In genomic region chr2:122681379-122682137, GRCm38 (mm10) we compare ENCODE assay signal across 11 mouse cellular contexts. TPM values are rescaled to one million over a fixed set of nuclear protein-coding genes. Genes with fewer than 3 reads are reported as not detected.
DNase-seq lines count a peak whose midpoint lies in the region; ATAC-seq lines count a peak whose summit lies in the region.
"Had no signal": no experiment of that assay in that cellular context is flagged by ENCODE, and none has a peak within 500 bp of the region (broad histone marks: within the 10 kb centered on the region; RNA-seq: fewer than 3 reads in every experiment).

No protein-coding gene starts in this region.

- H3K4me3 ChIP-seq in forebrain, embryonic 11.5 days (ENCODE audit: low read depth, low read length) = no peak overlapping the region
- H3K4me3 ChIP-seq in forebrain, embryonic 14.5 days (ENCODE audit: low read depth, low read length) = no peak overlapping the region
- H3K4me3 ChIP-seq in midbrain, embryonic 11.5 days (ENCODE audit: low read depth, low read length) = no peak overlapping the region
- H3K4me3 ChIP-seq in midbrain, embryonic 16.5 days (ENCODE audit: low read depth, low read length) = no peak overlapping the region
- peak overlapping the region; percentile 0; the same call in 1 of the 2 replicates for H3K4me3 ChIP-seq in hindbrain, embryonic 14.5 days (replicated peaks; ENCODE audit: low read length)

- peak; percentile 44 for ATAC-seq in forebrain, embryonic 11.5 days (replicated peaks; ENCODE audit: low FRiP score)
- no peak for ATAC-seq in forebrain, embryonic 14.5 days
- ATAC-seq in midbrain, embryonic 11.5 days (ENCODE audit: low FRiP score) = peak; percentile 44; the same call in 1 of the 2 replicates
- ATAC-seq in midbrain, embryonic 16.5 days = no peak
- ATAC-seq in hindbrain, embryonic 14.5 days (ENCODE audit: low FRiP score) = peak; percentile 40; the same call in 1 of the 2 replicates

- no peaks in the 10 kb centered on the region for H3K27me3 ChIP-seq in forebrain, embryonic 11.5 days (ENCODE audit: control insufficient read depth, insufficient read depth, low read length)
- H3K27me3 ChIP-seq in forebrain, embryonic 14.5 days (replicated peaks; ENCODE audit: control insufficient read depth, insufficient read depth, low read length) = no peaks in the 10 kb centered on the region
- no peaks in the 10 kb centered on the region for H3K27me3 ChIP-seq in midbrain, embryonic 11.5 days (ENCODE audit: control insufficient read depth, insufficient read depth, low read length)
- no peaks in the 10 kb centered on the region for H3K27me3 ChIP-seq in midbrain, embryonic 16.5 days (ENCODE audit: control insufficient read depth, insufficient read depth, low read depth, low read length)
- H3K27me3 ChIP-seq in hindbrain, embryonic 14.5 days (ENCODE audit: control insufficient read depth, insufficient read depth, low read length) = no peaks in the 10 kb centered on the region

- no peaks in the 10 kb centered on the region for H3K36me3 ChIP-seq in forebrain, embryonic 11.5 days (ENCODE audit: control insufficient read depth, insufficient read depth, low read length)
- peaks cover 4% of the 10 kb centered on the region; the same call in 1 of the 2 replicates for H3K36me3 ChIP-seq in forebrain, embryonic 14.5 days (ENCODE audit: control insufficient read depth, insufficient read depth, low read length)
- no peaks in the 10 kb centered on the region for H3K36me3 ChIP-seq in midbrain, embryonic 11.5 days (ENCODE audit: control insufficient read depth, insufficient read depth, low read length)
- H3K36me3 ChIP-seq in midbrain, embryonic 16.5 days (ENCODE audit: control insufficient read depth, insufficient read depth, low read length) = peaks cover 7% of the 10 kb centered on the region; the same call in 1 of the 2 replicates
- H3K36me3 ChIP-seq in hindbrain, embryonic 14.5 days (replicated peaks; ENCODE audit: control insufficient read depth, insufficient read depth) = peaks cover 11% of the 10 kb centered on the region

- no peak for DNase-seq in forebrain, embryonic 11.5 days (ENCODE audit: low spot score)
- DNase-seq in forebrain, embryonic 14.5 days (ENCODE audit: low spot score) = no peak
- peak; percentile 90 for DNase-seq in midbrain, embryonic 11.5 days (ENCODE audit: low spot score, missing footprints)
- peak; percentile 35 for DNase-seq in hindbrain, embryonic 14.5 days (ENCODE audit: low spot score)
- DNase-seq in retina, postnatal 1 day = peak; percentile 20
- no peak for DNase-seq in ovary, postnatal 10 days (ENCODE audit: low spot score)
- no peak for DNase-seq in spleen, postnatal 36 days (ENCODE audit: low spot score in 2 of 2)
- DNase-seq: adrenal gland, postnatal 10 days; layer of hippocampus, adult 9-11 months had no signal

- H3K4me2 ChIP-seq in forebrain, embryonic 11.5 days (ENCODE audit: low read depth, low read length, severe bottlenecking) = no peak overlapping the region
- H3K4me2 ChIP-seq in forebrain, embryonic 14.5 days (ENCODE audit: low read length) = no peak overlapping the region
- H3K4me2 ChIP-seq in midbrain, embryonic 11.5 days = no peak overlapping the region
- no peak overlapping the region for H3K4me2 ChIP-seq in midbrain, embryonic 16.5 days (ENCODE audit: low read length)
- no peak overlapping the region for H3K4me2 ChIP-seq in hindbrain, embryonic 14.5 days (replicated peaks)

- H3K27ac ChIP-seq in forebrain, embryonic 11.5 days (ENCODE audit: low read depth, low read length) = no peak overlapping the region
- H3K27ac ChIP-seq in forebrain, embryonic 14.5 days (ENCODE audit: low read depth, low read length) = no peak overlapping the region
- no peak overlapping the region for H3K27ac ChIP-seq in midbrain, embryonic 11.5 days (ENCODE audit: low read depth, low read length)
- no peak overlapping the region for H3K27ac ChIP-seq in midbrain, embryonic 16.5 days (ENCODE audit: low read length)
- H3K27ac ChIP-seq in hindbrain, embryonic 14.5 days = no peak overlapping the region
- H3K27ac ChIP-seq: macrophage had no signal

- H3K9ac ChIP-seq in forebrain, embryonic 11.5 days (ENCODE audit: low read length) = no peak overlapping the region
- no peak overlapping the region for H3K9ac ChIP-seq in forebrain, embryonic 14.5 days (ENCODE audit: low read length)
- no peak overlapping the region for H3K9ac ChIP-seq in midbrain, embryonic 11.5 days (ENCODE audit: low read length)
- no peak overlapping the region for H3K9ac ChIP-seq in midbrain, embryonic 16.5 days (ENCODE audit: low read depth, low read length)
- no peak overlapping the region for H3K9ac ChIP-seq in hindbrain, embryonic 14.5 days

- no peaks in the 10 kb centered on the region for H3K4me1 ChIP-seq in forebrain, embryonic 11.5 days (replicated peaks; ENCODE audit: control insufficient read depth, insufficient read depth, low read length)
- no peaks in the 10 kb centered on the region for H3K4me1 ChIP-seq in forebrain, embryonic 14.5 days (ENCODE audit: control insufficient read depth, insufficient read depth, low read length)
- no peaks in the 10 kb centered on the region for H3K4me1 ChIP-seq in midbrain, embryonic 11.5 days (ENCODE audit: control insufficient read depth, insufficient read depth, low read length)
- no peaks in the 10 kb centered on the region for H3K4me1 ChIP-seq in midbrain, embryonic 16.5 days (ENCODE audit: control insufficient read depth, insufficient read depth, low read length)
- no peaks in the 10 kb centered on the region for H3K4me1 ChIP-seq in hindbrain, embryonic 14.5 days (replicated peaks; ENCODE audit: control insufficient read depth, insufficient read depth, low read length)

- H3K9me3 ChIP-seq in forebrain, embryonic 11.5 days (ENCODE audit: control insufficient read depth, low read length) = peaks cover 10% of the 10 kb centered on the region
- peaks cover 13% of the 10 kb centered on the region for H3K9me3 ChIP-seq in forebrain, embryonic 14.5 days (replicated peaks; ENCODE audit: control insufficient read depth, low read length)
- peaks cover 11% of the 10 kb centered on the region for H3K9me3 ChIP-seq in midbrain, embryonic 11.5 days (ENCODE audit: control insufficient read depth, low read length)
- H3K9me3 ChIP-seq in midbrain, embryonic 16.5 days (replicated peaks; ENCODE audit: control insufficient read depth, low read length, poor library complexity, severe bottlenecking) = peaks cover 11% of the 10 kb centered on the region
- H3K9me3 ChIP-seq in hindbrain, embryonic 14.5 days (ENCODE audit: control insufficient read depth, low read length) = peaks cover 14% of the 10 kb centered on the region

- WGBS in forebrain, embryonic 11.5 days = 84% methylated on average over 5 of the region's 5 CpGs
- WGBS in forebrain, embryonic 14.5 days = 87% methylated on average over 5 of the region's 5 CpGs
- 85% methylated on average over 5 of the region's 5 CpGs for WGBS in midbrain, embryonic 11.5 days
- 89% methylated on average over 5 of the region's 5 CpGs for WGBS in midbrain, embryonic 16.5 days
- WGBS in hindbrain, embryonic 14.5 days = 88% methylated on average over 5 of the region's 5 CpGs

RNA-seq across cellular contexts. Expression of gene Slc30a4, which starts 20.9 kb away (rescaled TPM):
- 6.8 and 9.6 TPM in 2 replicates for polyA plus RNA-seq in forebrain, embryonic 11.5 days (2014; fragmentation: Nextera tagmentation; extraction: Ambion mirVana)
- 9.8 and 10.0 TPM in 2 replicates for polyA plus RNA-seq in forebrain, embryonic 14.5 days (2014; fragmentation: Nextera tagmentation; extraction: Ambion mirVana)
- 7.5 and 7.7 TPM in 2 replicates for polyA plus RNA-seq in midbrain, embryonic 11.5 days (2014; fragmentation: Nextera tagmentation; extraction: Ambion mirVana)
- 5.8 and 6.5 TPM in 2 replicates for polyA plus RNA-seq in midbrain, embryonic 16.5 days (2015; fragmentation: Nextera tagmentation; extraction: Ambion mirVana)
- polyA plus RNA-seq in hindbrain, embryonic 14.5 days (2014; fragmentation: Nextera tagmentation; extraction: Ambion mirVana) = 13.0 and 13.6 TPM in 2 replicates

RNA-seq across cellular contexts. Expression of gene AA467197, which starts 44.8 kb away (rescaled TPM):
- 0.27 and 0.51 TPM in 2 replicates for polyA plus RNA-seq in forebrain, embryonic 11.5 days (2014; fragmentation: Nextera tagmentation; extraction: Ambion mirVana)
- polyA plus RNA-seq in forebrain, embryonic 14.5 days (2014; fragmentation: Nextera tagmentation; extraction: Ambion mirVana) = 0.36 TPM in 1 of 2 replicates, not detected in the other
- 0.25 and 0.44 TPM in 2 replicates for polyA plus RNA-seq in midbrain, embryonic 11.5 days (2014; fragmentation: Nextera tagmentation; extraction: Ambion mirVana)
- polyA plus RNA-seq in midbrain, embryonic 16.5 days (2015; fragmentation: Nextera tagmentation; extraction: Ambion mirVana) = 0.30 TPM in 1 of 2 replicates, not detected in the other
- 0.86 and 1.0 TPM in 2 replicates for polyA plus RNA-seq in hindbrain, embryonic 14.5 days (2014; fragmentation: Nextera tagmentation; extraction: Ambion mirVana)

RNA-seq across cellular contexts. Expression of gene Bloc1s6, which starts 56.7 kb away (rescaled TPM):
- 80.3 and 85.0 TPM in 2 replicates for polyA plus RNA-seq in forebrain, embryonic 11.5 days (2014; fragmentation: Nextera tagmentation; extraction: Ambion mirVana)
- polyA plus RNA-seq in forebrain, embryonic 14.5 days (2014; fragmentation: Nextera tagmentation; extraction: Ambion mirVana) = 76.0 and 79.2 TPM in 2 replicates
- polyA plus RNA-seq in midbrain, embryonic 11.5 days (2014; fragmentation: Nextera tagmentation; extraction: Ambion mirVana) = 78.1 and 78.8 TPM in 2 replicates
- 108 and 114 TPM in 2 replicates for polyA plus RNA-seq in midbrain, embryonic 16.5 days (2015; fragmentation: Nextera tagmentation; extraction: Ambion mirVana)
- 78.4 and 91.7 TPM in 2 replicates for polyA plus RNA-seq in hindbrain, embryonic 14.5 days (2014; fragmentation: Nextera tagmentation; extraction: Ambion mirVana)

Comparison
In these comparisons a context has a peak if more than half of its experiments do, and no peak if none do; other contexts are left out.
1. ATAC-seq: peak in forebrain, embryonic 11.5 days (single experiment), midbrain, embryonic 11.5 days (single experiment) and hindbrain, embryonic 14.5 days (single experiment); none in forebrain, embryonic 14.5 days (single experiment) and midbrain, embryonic 16.5 days (single experiment).
2. DNase-seq: peak in midbrain, embryonic 11.5 days (single experiment), hindbrain, embryonic 14.5 days (single experiment) and retina, postnatal 1 day (single experiment); none in forebrain, embryonic 11.5 days (single experiment), forebrain, embryonic 14.5 days (single experiment), ovary, postnatal 10 days (single experiment) and spleen, postnatal 36 days (0 of 2).